Mouse (Mus musculus) forebrain, embryonic 13.5 days (tissue): Measurements from ENCODE around the gene Erc2. TPM values are rescaled to one million over a fixed set of nuclear protein-coding genes. Genes with fewer than 3 reads are reported as not detected.

Experiments used
- ATAC-seq: fragments of 200-750 bp; cut with Nextera tagmentation; 2 replicates; pipeline ENCODE4 v1.8.0; 2017
- H3K27ac ChIP-seq: fragments of 300-500 bp; sonication (generic); 2 replicates; pipeline ENCODE4 v1.5.1; 2015; ENCODE audit warnings: inconsistent platforms, mild to moderate bottlenecking, moderate library complexity
- H3K27me3 ChIP-seq: fragments of 300-500 bp; sonication (generic); 2 replicates; pipeline ENCODE4 v1.6.1; 2015; ENCODE audit warnings: mild to moderate bottlenecking, inconsistent platforms
- H3K36me3 ChIP-seq: fragments of 300-500 bp; sonication (generic); 2 replicates; pipeline ENCODE4 v1.6.1; 2015; ENCODE audit warnings: mild to moderate bottlenecking, inconsistent platforms; ENCODE audit not compliant: poor library complexity, severe bottlenecking
- H3K4me1 ChIP-seq: fragments of 300-500 bp; sonication (generic); 2 replicates; pipeline ENCODE4 v1.6.1; 2015; ENCODE audit warnings: inconsistent platforms
- H3K4me2 ChIP-seq: fragments of 300-500 bp; sonication (generic); 2 replicates; pipeline ENCODE4 v1.6.1; 2015; ENCODE audit warnings: inconsistent platforms, mild to moderate bottlenecking, moderate library complexity
- H3K4me3 ChIP-seq: fragments of 300-500 bp; sonication (generic); 2 replicates; pipeline ENCODE4 v1.5.1; 2015; ENCODE audit warnings: mild to moderate bottlenecking, inconsistent platforms
- H3K9ac ChIP-seq: fragments of 300-500 bp; sonication (generic); 2 replicates; pipeline ENCODE4 v1.6.1; 2015; ENCODE audit warnings: mild to moderate bottlenecking, inconsistent platforms
- H3K9me3 ChIP-seq: fragments of 300-500 bp; sonication (generic); replicated peaks from 2 replicates; pipeline ENCODE4 v1.6.1; 2016; ENCODE audit warnings: inconsistent platforms
- WGBS: fragments of 180-500 bp; shearing (Covaris S2); methylation state at CpG from one replicate; pipeline ENCODE4 v1.1.7; 2015; 5-methylcytosine and 5-hydroxymethylcytosine counted together
- polyA plus RNA-seq: library from polyadenylated mRNA; unstranded; fragments of >200 nt; fragmentation: Nextera tagmentation; extraction: Ambion mirVana; gene quantifications from 2 replicates; pipeline ENCODE4 v1.2.1, GENCODE M21; 2015

The Erc2 gene
- polyA plus RNA-seq, 1 experiment from 2014 or later = 49.8 TPM

DNA sequence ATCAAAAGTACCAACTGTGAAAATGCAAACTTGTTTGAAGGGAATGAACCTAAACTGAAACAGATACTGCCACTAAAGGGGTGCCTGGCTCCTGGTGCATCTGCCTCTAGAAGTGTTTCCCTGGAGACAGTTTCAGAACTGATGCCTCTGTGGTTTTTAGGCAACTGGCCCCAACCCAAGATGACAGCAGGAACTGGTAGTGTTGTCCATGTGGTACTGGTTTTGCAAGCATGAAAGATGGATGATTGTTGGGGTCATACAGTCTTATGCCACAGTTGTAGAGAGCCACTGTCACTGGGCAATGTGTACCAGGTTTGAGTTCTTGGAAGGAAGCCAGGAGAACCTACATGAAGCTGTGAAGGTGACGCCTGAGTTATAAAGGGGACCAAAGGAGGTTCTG is 365.2 kb downstream of the Erc2 start:
- H3K36me3 ChIP-seq = no peaks in the 10 kb centered on the region
- 94% methylated on average over 1 of the region's 1 CpGs for WGBS
- no peaks in the 10 kb centered on the region for H3K27me3 ChIP-seq
- no peak overlapping the region for H3K4me3 ChIP-seq
- H3K9ac ChIP-seq = no peak overlapping the region
- no peaks in the 10 kb centered on the region for H3K9me3 ChIP-seq
- H3K27ac ChIP-seq = no peak overlapping the region
- peaks cover 7% of the 10 kb centered on the region; the same call in 1 of the 2 replicates for H3K4me1 ChIP-seq
- H3K4me2 ChIP-seq = no peak overlapping the region
- ATAC-seq = no peak

DNA sequence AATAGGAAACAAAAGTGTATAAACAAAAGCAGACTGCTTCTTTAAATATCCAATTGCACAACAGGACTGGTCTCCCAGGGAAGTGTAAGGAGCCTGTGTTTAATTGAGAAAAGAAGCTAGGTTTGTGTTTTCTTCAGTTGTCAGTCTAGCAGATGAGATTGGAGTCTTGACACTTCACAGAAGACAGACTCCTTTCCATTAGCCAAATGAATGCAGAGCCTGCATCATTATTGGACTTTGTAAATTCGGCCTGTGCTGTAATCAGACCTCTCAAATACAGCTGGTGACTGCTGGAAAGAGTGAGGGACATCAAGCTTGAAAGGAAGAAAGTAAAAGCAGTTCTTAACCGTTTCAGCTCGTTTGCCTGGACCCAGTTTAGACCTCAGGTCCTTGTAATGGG is 376.3 kb downstream of the Erc2 start:
- Histone ChIP-seq H3K4me2 (no peak overlapping the region), H3K9me3 (no peaks in the 10 kb centered on the region), H3K4me3 (no peak overlapping the region), H3K9ac (no peak overlapping the region), H3K27ac (no peak overlapping the region), H3K4me1 (peaks cover 7% of the 10 kb centered on the region), H3K27me3 (no peaks in the 10 kb centered on the region), H3K36me3 (no peaks in the 10 kb centered on the region)
- ATAC-seq = no peak
- 28% methylated on average over 3 of the region's 3 CpGs for WGBS

DNA sequence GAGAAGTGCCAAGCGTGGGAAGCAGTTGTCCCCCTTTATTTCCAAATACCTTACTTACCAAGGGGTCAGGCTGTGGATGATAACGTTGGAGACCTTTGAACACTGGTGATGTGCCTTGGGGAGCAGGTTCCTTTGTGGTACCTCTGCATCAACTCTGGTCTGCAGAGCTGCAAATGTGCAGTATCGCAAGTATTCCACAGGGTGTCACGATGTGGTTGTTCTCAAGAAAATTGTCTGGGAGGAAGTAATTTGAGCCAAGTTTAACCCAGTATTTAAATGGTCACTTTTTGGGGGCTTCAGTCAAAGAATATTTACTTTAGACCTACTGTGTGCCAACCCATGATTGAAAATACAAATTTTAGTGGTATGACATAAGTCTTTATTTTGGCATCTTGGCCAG is 381.8 kb downstream of the Erc2 start:
- Histone ChIP-seq H3K27ac (no peak overlapping the region), H3K9ac (no peak overlapping the region), H3K27me3 (no peaks in the 10 kb centered on the region), H3K4me3 (no peak overlapping the region), H3K4me2 (no peak overlapping the region), H3K4me1 (0 out of 2 replicates have a peak, but pooled peaks cover 5% of the 10 kb centered on the region), H3K9me3 (no peaks in the 10 kb centered on the region), H3K36me3 (no peaks in the 10 kb centered on the region)
- ATAC-seq = no peak
- WGBS = 59% methylated on average over 4 of the region's 4 CpGs

DNA sequence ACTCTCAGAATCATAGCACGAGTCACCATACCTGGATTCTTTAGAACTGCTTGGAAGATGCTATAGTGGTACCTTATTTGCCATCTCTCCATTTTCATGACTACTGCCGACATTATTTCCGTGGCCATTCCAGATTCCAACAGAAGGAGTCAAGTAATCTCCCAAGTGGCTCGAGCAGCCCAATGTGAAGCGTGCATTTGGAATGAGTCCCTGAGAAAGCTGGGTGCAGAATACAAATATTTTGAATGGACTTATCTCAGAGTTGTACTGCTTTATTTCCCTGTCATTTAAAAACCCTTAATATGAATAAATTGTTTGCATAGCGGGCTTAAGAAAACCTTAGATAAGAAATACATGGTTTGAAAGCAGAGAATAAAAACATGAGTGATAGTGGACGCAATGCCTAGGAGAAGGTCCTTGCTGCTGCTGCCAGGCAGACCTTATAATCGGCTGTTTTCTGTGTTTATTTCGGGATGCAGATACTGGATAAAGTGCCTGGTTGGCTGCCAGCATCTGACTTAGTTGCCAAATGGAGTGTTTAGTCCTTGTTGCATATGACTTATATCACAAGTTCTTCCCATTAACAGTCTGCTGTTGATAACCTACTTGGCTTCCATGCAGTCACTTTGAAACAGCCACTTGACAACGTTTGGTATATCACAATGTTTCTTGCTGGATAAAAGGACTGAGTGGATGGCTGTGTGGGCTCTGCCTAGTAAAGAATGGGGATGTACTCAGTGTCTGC is 388.5 kb downstream of the Erc2 start:
- H3K4me1 ChIP-seq = 0 out of 2 replicates have a peak, but pooled peaks cover 5% of the 10 kb centered on the region
- H3K36me3 ChIP-seq = no peaks in the 10 kb centered on the region
- no peaks in the 10 kb centered on the region for H3K27me3 ChIP-seq
- no peaks in the 10 kb centered on the region for H3K9me3 ChIP-seq
- no peak overlapping the region for H3K4me2 ChIP-seq
- no peak overlapping the region for H3K4me3 ChIP-seq
- WGBS = 80% methylated on average over 10 of the region's 10 CpGs
- H3K9ac ChIP-seq = no peak overlapping the region
- no peak overlapping the region for H3K27ac ChIP-seq
- ATAC-seq = no peak

DNA sequence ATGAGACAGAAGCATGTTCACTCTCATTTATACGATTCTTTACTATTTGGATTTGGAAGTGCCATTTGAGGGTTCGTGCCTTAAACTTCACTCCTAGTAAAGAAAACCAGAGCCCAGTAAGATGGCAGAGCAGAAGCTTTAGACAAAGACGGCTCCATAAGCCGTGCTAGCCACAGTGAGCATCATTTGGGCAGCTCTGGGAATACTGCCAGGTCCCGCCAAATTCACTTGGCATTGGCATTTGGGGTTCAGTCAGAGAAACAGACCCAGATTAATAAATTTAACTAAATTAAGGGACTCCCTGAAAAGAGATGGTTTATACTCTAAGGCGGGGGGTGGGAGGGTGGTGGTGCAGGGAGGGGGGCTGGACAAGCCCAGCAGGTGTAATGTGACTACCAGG is 401.0 kb downstream of the Erc2 start:
- peaks cover 9% of the 10 kb centered on the region; the same call in 1 of the 2 replicates for H3K4me1 ChIP-seq
- H3K4me2 ChIP-seq = no peak overlapping the region
- H3K27me3 ChIP-seq = no peaks in the 10 kb centered on the region
- no peak overlapping the region for H3K27ac ChIP-seq
- H3K36me3 ChIP-seq = no peaks in the 10 kb centered on the region
- H3K9ac ChIP-seq = no peak overlapping the region
- ATAC-seq = peak; percentile 45; the same call in 1 of the 2 replicates
- H3K4me3 ChIP-seq = no peak overlapping the region
- 53% methylated on average over 6 of the region's 6 CpGs for WGBS
- H3K9me3 ChIP-seq = no peaks in the 10 kb centered on the region

DNA sequence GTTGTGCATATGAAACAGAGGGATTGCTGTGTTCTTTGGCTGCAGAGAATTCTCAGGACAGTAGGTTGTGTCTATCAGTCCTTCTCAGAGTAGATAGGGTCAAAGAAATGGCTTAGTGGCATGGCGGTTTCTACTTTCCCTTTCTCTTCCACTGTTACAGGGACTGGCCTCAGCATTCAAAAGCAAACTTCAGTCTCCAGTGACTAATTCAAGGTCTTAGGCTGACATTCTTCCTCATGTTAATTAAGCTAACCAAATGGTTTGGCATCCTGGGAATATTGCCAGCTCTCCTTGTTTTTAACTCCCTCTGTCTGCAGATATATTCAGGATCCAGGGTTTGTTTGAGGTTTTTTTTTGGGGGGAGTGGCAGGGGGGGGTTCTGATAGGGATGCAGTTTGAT is 408.6 kb downstream of the Erc2 start:
- Histone ChIP-seq H3K4me1 (peaks cover 4% of the 10 kb centered on the region; the same call in 1 of the 2 replicates), H3K9me3 (no peaks in the 10 kb centered on the region), H3K4me3 (no peak overlapping the region), H3K27me3 (no peaks in the 10 kb centered on the region), H3K36me3 (no peaks in the 10 kb centered on the region), H3K27ac (peak overlapping the region; percentile 57; the same call in 1 of the 2 replicates), H3K4me2 (no peak overlapping the region), H3K9ac (no peak overlapping the region)
- ATAC-seq = peak; percentile 77; the same call in 1 of the 2 replicates
- 31% methylated on average over 1 of the region's 1 CpGs for WGBS

DNA sequence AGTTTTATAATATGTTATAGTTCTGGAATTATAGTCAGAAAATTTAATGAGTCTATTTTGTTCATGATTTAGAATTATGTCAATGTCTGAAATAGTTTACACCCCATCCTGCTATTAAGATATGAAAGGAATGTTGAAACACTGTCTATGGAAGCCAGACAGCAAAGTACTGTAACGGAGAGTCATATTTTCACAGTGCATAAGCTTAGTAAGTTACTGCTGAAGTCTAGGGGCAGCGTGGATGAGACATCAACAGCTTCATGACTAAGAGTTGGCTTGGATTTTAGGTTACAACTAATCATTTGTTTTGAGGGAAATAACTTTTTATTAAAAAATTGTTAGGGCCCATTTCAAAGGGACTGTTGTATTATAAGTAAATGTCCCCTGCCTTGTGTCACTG is 412.8 kb downstream of the Erc2 start:
- no peak overlapping the region for H3K4me3 ChIP-seq
- H3K9ac ChIP-seq = no peak overlapping the region
- H3K27me3 ChIP-seq = no peaks in the 10 kb centered on the region
- no peaks in the 10 kb centered on the region for H3K9me3 ChIP-seq
- WGBS = 83% methylated on average over 2 of the region's 2 CpGs
- ATAC-seq = no peak
- H3K4me2 ChIP-seq = no peak overlapping the region
- H3K36me3 ChIP-seq = no peaks in the 10 kb centered on the region
- peaks cover 4% of the 10 kb centered on the region; the same call in 1 of the 2 replicates for H3K4me1 ChIP-seq
- no peak overlapping the region for H3K27ac ChIP-seq

DNA sequence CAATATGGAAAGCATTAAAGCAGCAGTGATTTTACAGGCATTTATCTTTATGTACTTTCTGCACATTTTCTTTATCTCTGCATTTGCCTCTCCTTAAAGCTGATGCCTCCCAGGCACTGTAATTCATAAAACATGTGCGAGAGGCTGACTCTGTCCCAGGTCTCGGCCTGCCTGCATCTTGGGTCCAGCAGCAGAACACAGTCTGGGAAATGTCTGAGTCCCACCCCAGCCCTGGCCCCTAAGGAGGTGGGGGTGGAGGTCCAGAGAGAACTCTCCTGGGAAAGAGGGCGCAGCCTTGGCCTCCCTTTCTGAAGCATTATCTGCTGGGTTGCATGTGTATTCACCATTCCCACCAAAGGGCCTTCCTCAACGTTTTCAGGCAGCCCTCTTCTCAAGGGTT is 420.9 kb downstream of the Erc2 start:
- 0 out of 2 replicates have a peak, but pooled peaks cover 3% of the 10 kb centered on the region for H3K36me3 ChIP-seq
- H3K27ac ChIP-seq = no peak overlapping the region
- 54% methylated on average over 4 of the region's 4 CpGs for WGBS
- H3K9me3 ChIP-seq = no peaks in the 10 kb centered on the region
- no peak for ATAC-seq
- no peak overlapping the region for H3K4me2 ChIP-seq
- H3K27me3 ChIP-seq = no peaks in the 10 kb centered on the region
- peaks cover 15% of the 10 kb centered on the region for H3K4me1 ChIP-seq
- no peak overlapping the region for H3K4me3 ChIP-seq
- no peak overlapping the region for H3K9ac ChIP-seq

DNA sequence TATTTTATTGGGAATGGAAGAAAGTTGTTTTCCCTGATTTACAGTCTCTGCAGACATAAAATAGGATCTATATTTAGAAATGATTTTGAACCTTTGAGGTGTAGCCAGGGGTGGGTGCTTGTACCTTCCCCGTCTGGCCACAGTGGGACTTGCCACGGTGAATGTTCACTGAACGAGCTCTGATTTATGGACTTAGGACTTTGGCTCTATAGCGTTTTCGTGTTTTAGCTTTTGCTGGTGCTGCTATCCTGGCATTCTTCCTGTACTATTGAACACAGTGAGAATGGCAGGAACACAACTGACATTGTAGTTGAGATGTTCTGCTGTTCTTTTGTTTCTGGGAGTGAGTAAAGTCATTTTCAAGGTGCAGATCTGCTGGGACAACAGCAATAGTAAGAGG is 429.4 kb downstream of the Erc2 start:
- Histone ChIP-seq H3K4me3 (no peak overlapping the region), H3K4me1 (no peaks in the 10 kb centered on the region)
- 91% methylated on average over 5 of the region's 5 CpGs for WGBS

DNA sequence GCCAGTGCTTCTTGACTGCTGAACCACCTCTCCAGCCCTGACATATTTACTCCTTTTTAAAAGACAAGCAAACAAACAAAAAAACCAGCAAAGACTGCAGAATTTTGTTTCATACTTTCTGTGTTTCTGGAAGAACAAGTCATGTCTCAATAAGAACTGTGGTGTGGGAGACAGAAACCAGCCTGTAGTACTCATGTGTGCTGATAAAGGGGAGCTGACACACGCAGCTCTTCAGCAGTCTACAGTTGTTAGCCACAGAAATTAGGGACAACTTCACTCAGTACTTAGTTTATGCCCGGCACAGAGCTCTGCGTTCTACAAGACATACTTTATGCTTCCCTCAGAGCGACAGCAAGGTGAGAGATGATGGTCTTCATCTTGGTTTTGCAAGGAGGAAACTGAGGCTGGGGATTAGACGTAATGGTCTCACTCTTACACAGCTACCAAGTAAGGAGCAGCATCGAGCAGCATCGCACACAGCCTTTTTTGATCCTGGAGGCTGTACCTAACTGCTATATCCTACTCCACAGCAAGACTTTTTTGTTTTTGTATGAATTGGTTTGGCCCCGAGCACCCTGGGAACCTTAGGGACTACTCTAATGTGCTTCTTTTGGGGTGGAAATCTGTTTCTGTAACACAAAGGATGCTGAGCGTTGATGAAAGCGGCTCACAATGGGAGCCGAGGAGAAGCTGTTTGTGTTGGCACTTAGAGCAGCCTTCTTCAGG is 435.1 kb downstream of the Erc2 start:
- no peak overlapping the region for H3K4me3 ChIP-seq
- H3K27ac ChIP-seq = peak overlapping the region; percentile 70
- no peak; the same call in 1 of the 2 replicates for ATAC-seq
- no peaks in the 10 kb centered on the region for H3K36me3 ChIP-seq
- no peaks in the 10 kb centered on the region for H3K9me3 ChIP-seq
- H3K9ac ChIP-seq = peak overlapping the region; percentile 16; the same call in 1 of the 2 replicates
- no peaks in the 10 kb centered on the region for H3K27me3 ChIP-seq
- WGBS = 24% methylated on average over 11 of the region's 11 CpGs
- H3K4me1 ChIP-seq = peaks cover 20% of the 10 kb centered on the region
- H3K4me2 ChIP-seq = peak overlapping the region; percentile 33

More for the DNA sequence above, 429.4 kb downstream of the Erc2 start:
- 0 out of 2 replicates have a peak, but pooled peaks cover 3% of the 10 kb centered on the region for H3K36me3 ChIP-seq
- no peak for ATAC-seq
- no peak overlapping the region for H3K27ac ChIP-seq
- H3K4me2 ChIP-seq = no peak overlapping the region
- no peaks in the 10 kb centered on the region for H3K9me3 ChIP-seq
- H3K27me3 ChIP-seq = no peaks in the 10 kb centered on the region
- H3K9ac ChIP-seq = no peak overlapping the region

DNA sequence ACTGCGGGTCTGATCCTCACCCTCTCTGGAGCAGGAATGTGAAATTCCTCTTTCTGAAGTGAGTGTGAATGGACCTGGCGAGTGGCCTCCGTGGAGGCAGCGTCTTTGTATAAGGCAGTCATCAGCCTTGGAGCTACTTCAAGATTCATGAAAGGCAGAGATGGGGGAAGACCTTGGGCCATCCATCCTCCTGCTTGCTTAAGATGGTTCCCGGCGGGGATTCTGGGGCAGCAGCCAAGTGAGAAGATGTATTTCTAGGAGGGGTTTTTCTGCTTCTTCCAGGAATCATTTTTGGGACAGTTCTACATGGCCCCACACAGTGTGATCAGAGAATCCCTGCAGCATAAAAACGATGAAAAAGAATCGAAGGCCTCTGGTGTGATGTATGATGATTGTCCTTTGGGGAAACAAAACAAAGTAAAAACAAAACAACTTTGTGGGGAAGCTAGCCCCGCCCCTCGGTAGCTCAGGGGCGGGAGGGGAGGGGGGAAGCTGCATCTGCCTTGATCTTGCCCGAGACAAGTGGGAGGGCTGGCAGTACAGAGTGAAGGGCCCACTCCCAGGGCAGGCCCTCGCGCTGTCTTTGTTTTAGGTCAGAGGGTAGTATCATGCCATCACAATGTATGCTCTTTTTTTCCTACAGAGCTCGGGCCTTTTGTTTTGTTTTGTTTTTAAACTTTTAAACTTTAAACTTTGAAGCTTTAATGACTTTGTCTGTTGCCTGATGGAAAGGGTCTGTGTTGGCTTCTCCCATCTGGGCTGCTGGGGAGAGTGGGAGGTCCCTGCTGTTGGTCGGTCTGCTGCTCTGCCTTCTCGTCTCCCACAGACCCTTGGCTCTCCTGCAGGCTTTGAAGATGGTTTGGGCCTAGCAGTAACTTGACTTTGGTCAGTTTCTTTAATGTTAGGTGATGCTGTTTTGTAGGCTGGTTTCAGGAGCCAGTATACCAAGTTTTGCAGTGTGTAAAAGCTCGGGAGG is 435.9 kb downstream of the Erc2 start:
- Histone ChIP-seq H3K27ac (peak overlapping the region; percentile 70), H3K4me3 (no peak overlapping the region), H3K27me3 (no peaks in the 10 kb centered on the region), H3K4me2 (peak overlapping the region; percentile 33), H3K9ac (peak overlapping the region; percentile 16; the same call in 1 of the 2 replicates), H3K4me1 (peaks cover 20% of the 10 kb centered on the region), H3K36me3 (no peaks in the 10 kb centered on the region), H3K9me3 (no peaks in the 10 kb centered on the region)
- ATAC-seq = peak; percentile 87
- WGBS = 7% methylated on average over 18 of the region's 18 CpGs
